Mouse (Mus musculus): Measurements from ENCODE around the gene Timeless. TPM values are rescaled to one million over a fixed set of nuclear protein-coding genes. Genes with fewer than 3 reads are reported as not detected.

Gene Timeless
- polyA plus RNA-seq, 1 experiment from 2014 or later, result 15.6 TPM

- H3K27ac ChIP-seq (ENCODE audit: low read length), result no peak overlapping the region
- no peak overlapping the region for H3K9ac ChIP-seq (ENCODE audit: low read depth, low read length)
- H3K4me2 ChIP-seq (ENCODE audit: low read length), result no peak overlapping the region
- H3K9me3 ChIP-seq (replicated peaks; ENCODE audit: control insufficient read depth, low read length, poor library complexity, severe bottlenecking), result no peaks in the 10 kb centered on the region
- no peak overlapping the region for H3K4me3 ChIP-seq (ENCODE audit: low read depth, low read length)
- 94% methylated on average over 4 of the region's 4 CpGs for WGBS
- H3K36me3 ChIP-seq (ENCODE audit: control insufficient read depth, insufficient read depth, low read length), result 0 out of 2 replicates have a peak, but pooled peaks cover 4% of the 10 kb centered on the region
- no peaks in the 10 kb centered on the region; the same call in 1 of the 2 replicates for H3K4me1 ChIP-seq (ENCODE audit: control insufficient read depth, insufficient read depth, low read length)
- no peak for ATAC-seq
- H3K27me3 ChIP-seq (ENCODE audit: control insufficient read depth, insufficient read depth, low read depth, low read length), result no peaks in the 10 kb centered on the region
Measured at GRCm38 (mm10) chr10:128239140-128239539, 7.3 kb downstream of the Timeless start.

- Histone ChIP-seq H3K4me1 (ENCODE audit: control insufficient read depth, insufficient read depth, low read length) (no peaks in the 10 kb centered on the region; the same call in 1 of the 2 replicates), H3K27ac (ENCODE audit: low read length) (no peak overlapping the region), H3K9me3 (replicated peaks; ENCODE audit: control insufficient read depth, low read length, poor library complexity, severe bottlenecking) (no peaks in the 10 kb centered on the region), H3K4me3 (ENCODE audit: low read depth, low read length) (no peak overlapping the region), H3K27me3 (ENCODE audit: control insufficient read depth, insufficient read depth, low read depth, low read length) (no peaks in the 10 kb centered on the region), H3K9ac (ENCODE audit: low read depth, low read length) (no peak overlapping the region), H3K36me3 (ENCODE audit: control insufficient read depth, insufficient read depth, low read length) (0 out of 2 replicates have a peak, but pooled peaks cover 4% of the 10 kb centered on the region), H3K4me2 (ENCODE audit: low read length) (no peak overlapping the region)
- 95% methylated on average over 18 of the region's 18 CpGs for WGBS
- no peak for ATAC-seq
Measured at GRCm38 (mm10) chr10:128240131-128240530, 8.3 kb downstream of the Timeless start.

DNA sequence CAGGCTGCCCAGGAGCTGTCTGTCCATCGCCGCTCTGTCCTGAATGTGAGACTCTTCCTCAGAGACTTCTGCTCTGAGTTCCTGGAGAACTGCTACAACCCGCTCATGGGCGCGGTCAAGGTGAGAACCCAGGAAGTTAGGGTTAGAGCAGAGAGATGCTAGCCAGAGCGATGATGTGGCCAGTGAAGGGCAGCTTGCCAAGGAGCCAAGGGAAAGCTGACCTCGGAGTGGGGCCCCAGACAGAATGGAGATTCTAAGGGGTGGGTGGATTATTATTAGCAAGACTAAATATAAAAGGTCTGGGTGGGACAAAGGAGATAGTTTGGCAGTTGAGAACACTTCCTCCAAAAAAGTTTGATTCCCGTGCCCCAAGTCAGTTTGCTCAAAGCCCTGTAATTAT lies 11.4 kb downstream of the Timeless start:
- peaks cover 9% of the 10 kb centered on the region; the same call in 1 of the 2 replicates for H3K36me3 ChIP-seq (ENCODE audit: control insufficient read depth, insufficient read depth, low read length)
- H3K27ac ChIP-seq (ENCODE audit: low read length), result no peak overlapping the region
- 88% methylated on average over 8 of the region's 8 CpGs for WGBS
- H3K4me2 ChIP-seq (ENCODE audit: low read length), result no peak overlapping the region
- H3K9me3 ChIP-seq (replicated peaks; ENCODE audit: control insufficient read depth, low read length, poor library complexity, severe bottlenecking), result no peaks in the 10 kb centered on the region
- no peaks in the 10 kb centered on the region for H3K4me1 ChIP-seq (ENCODE audit: control insufficient read depth, insufficient read depth, low read length)
- H3K4me3 ChIP-seq (ENCODE audit: low read depth, low read length), result no peak overlapping the region
- ATAC-seq, result no peak
- H3K27me3 ChIP-seq (ENCODE audit: control insufficient read depth, insufficient read depth, low read depth, low read length), result no peaks in the 10 kb centered on the region
- H3K9ac ChIP-seq (ENCODE audit: low read depth, low read length), result no peak overlapping the region

DNA sequence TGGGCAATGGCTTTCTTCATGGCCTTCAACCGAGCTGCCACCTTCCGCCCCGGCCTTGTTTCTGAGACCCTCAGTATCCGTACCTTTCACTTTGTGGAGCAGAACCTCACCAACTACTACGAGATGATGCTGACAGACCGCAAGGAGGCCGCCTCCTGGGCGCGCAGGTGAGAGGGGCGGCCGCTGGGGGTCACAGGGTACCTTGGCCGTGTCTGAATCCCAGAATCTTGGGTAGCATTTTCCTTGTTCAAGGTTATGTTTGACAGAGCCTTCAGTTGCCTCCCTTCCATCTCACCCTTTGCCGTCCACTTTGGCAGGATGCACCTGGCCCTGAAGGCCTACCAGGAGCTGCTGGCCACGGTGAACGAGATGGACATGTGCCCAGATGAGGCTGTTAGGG lies 12.3 kb downstream of the Timeless start:
- Histone ChIP-seq H3K9ac (ENCODE audit: low read depth, low read length) (no peak overlapping the region), H3K27ac (ENCODE audit: low read length) (no peak overlapping the region), H3K36me3 (ENCODE audit: control insufficient read depth, insufficient read depth, low read length) (peaks cover 9% of the 10 kb centered on the region; the same call in 1 of the 2 replicates), H3K9me3 (replicated peaks; ENCODE audit: control insufficient read depth, low read length, poor library complexity, severe bottlenecking) (no peaks in the 10 kb centered on the region), H3K27me3 (ENCODE audit: control insufficient read depth, insufficient read depth, low read depth, low read length) (no peaks in the 10 kb centered on the region), H3K4me3 (ENCODE audit: low read depth, low read length) (no peak overlapping the region), H3K4me2 (ENCODE audit: low read length) (no peak overlapping the region), H3K4me1 (ENCODE audit: control insufficient read depth, insufficient read depth, low read length) (no peaks in the 10 kb centered on the region)
- 97% methylated on average over 15 of the region's 15 CpGs for WGBS
- no peak for ATAC-seq

GRCm38 (mm10) chr10:128247020-128247732 lies 15.3 kb downstream of the Timeless start:
- Histone ChIP-seq H3K27ac (ENCODE audit: low read length) (0 out of 2 replicates have a peak overlapping the region, but pooled peaks have one; percentile 7), H3K9me3 (replicated peaks; ENCODE audit: control insufficient read depth, low read length, poor library complexity, severe bottlenecking) (no peaks in the 10 kb centered on the region), H3K4me1 (ENCODE audit: control insufficient read depth, insufficient read depth, low read length) (no peaks in the 10 kb centered on the region), H3K36me3 (ENCODE audit: control insufficient read depth, insufficient read depth, low read length) (peaks cover 22% of the 10 kb centered on the region), H3K4me3 (ENCODE audit: low read depth, low read length) (no peak overlapping the region), H3K9ac (ENCODE audit: low read depth, low read length) (no peak overlapping the region), H3K4me2 (ENCODE audit: low read length) (no peak overlapping the region), H3K27me3 (ENCODE audit: control insufficient read depth, insufficient read depth, low read depth, low read length) (no peaks in the 10 kb centered on the region)
- WGBS, result 91% methylated on average over 17 of the region's 17 CpGs
- no peak for ATAC-seq

DNA sequence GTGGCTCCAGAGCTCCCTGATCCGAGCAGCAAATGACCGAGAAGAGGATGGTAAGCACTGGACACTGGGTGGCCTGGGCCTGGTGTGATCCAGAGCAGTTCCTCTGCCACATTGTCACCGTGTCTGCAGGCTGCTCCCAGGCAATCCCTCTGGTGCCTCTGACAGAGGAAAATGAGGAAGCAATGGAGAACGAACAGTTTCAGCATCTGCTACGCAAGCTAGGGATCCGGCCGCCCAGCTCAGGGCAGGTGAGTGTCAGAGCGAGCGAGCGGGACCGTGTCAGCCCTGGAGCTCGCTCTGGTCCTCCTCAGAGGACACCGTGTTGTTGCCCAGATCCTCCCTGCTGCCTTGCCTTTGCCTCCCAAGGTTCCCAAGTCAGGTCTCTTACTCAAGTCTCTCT lies 18.7 kb downstream of the Timeless start:
- Histone ChIP-seq H3K27ac (ENCODE audit: low read length) (no peak overlapping the region), H3K27me3 (ENCODE audit: control insufficient read depth, insufficient read depth, low read depth, low read length) (no peaks in the 10 kb centered on the region), H3K36me3 (ENCODE audit: control insufficient read depth, insufficient read depth, low read length) (peaks cover 19% of the 10 kb centered on the region), H3K4me3 (ENCODE audit: low read depth, low read length) (no peak overlapping the region), H3K4me1 (ENCODE audit: control insufficient read depth, insufficient read depth, low read length) (no peaks in the 10 kb centered on the region), H3K9ac (ENCODE audit: low read depth, low read length) (no peak overlapping the region), H3K4me2 (ENCODE audit: low read length) (no peak overlapping the region), H3K9me3 (replicated peaks; ENCODE audit: control insufficient read depth, low read length, poor library complexity, severe bottlenecking) (no peaks in the 10 kb centered on the region)
- 85% methylated on average over 9 of the region's 13 CpGs for WGBS
- ATAC-seq, result no peak

DNA sequence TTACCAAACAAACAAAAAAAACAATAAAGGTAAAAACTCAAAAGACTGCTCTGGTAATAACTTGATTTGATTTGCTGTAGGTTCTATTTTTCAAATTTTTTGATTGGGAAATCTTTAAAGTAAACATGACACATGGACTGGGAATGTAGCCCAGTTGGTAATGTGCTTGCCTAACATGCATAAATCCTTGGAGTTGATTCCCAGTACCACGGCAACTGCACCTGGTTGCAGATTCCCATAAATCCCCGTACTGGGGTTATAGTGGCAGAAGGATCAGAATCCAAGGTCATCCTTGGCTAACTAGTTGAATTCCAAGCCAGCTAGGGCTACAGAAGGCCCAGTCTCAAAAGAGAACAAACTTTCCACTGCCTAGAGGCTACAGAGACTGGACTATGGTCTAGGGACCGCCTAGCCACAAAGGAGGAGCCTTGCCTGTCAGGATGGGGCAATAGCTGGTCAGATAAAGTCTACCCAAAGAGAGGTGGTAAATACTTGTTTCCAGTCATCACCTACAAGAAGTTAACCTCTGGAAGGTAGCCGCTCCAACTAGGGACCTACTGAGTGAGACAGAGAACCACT lies 21.9 kb downstream of the Timeless start, which contains the start of gene Apon:
Gene Apon (plus strand): TSS at position 420 of the 579 bp plus-strand sequence.
- 87% methylated on average over 4 of the region's 4 CpGs for WGBS
- H3K4me1 ChIP-seq (ENCODE audit: control insufficient read depth, insufficient read depth, low read length), result no peaks in the 10 kb centered on the region

GRCm38 (mm10) chr10:128255925-128256324 lies 24.1 kb downstream of the Timeless start:
- Histone ChIP-seq H3K36me3 (ENCODE audit: control insufficient read depth, insufficient read depth, low read length) (no peaks in the 10 kb centered on the region), H3K4me2 (ENCODE audit: low read length) (no peak overlapping the region), H3K4me1 (ENCODE audit: control insufficient read depth, insufficient read depth, low read length) (no peaks in the 10 kb centered on the region), H3K9ac (ENCODE audit: low read depth, low read length) (no peak overlapping the region), H3K4me3 (ENCODE audit: low read depth, low read length) (no peak overlapping the region), H3K9me3 (replicated peaks; ENCODE audit: control insufficient read depth, low read length, poor library complexity, severe bottlenecking) (no peaks in the 10 kb centered on the region), H3K27ac (ENCODE audit: low read length) (no peak overlapping the region), H3K27me3 (ENCODE audit: control insufficient read depth, insufficient read depth, low read depth, low read length) (no peaks in the 10 kb centered on the region)
- ATAC-seq, result no peak
- WGBS, result 91% methylated on average over 8 of the region's 8 CpGs

More for the DNA sequence above, 21.9 kb downstream of the Timeless start, which contains the start of gene Apon:
- H3K4me3 ChIP-seq (ENCODE audit: low read depth, low read length), result no peak within 1 kb of the TSS
- peaks cover 13% of the 10 kb centered on the region for H3K36me3 ChIP-seq (ENCODE audit: control insufficient read depth, insufficient read depth, low read length)
- no peak for ATAC-seq
- H3K4me2 ChIP-seq (ENCODE audit: low read length), result no peak within 1 kb of the TSS
- H3K27ac ChIP-seq (ENCODE audit: low read length), result no peak within 1 kb of the TSS
- H3K9me3 ChIP-seq (replicated peaks; ENCODE audit: control insufficient read depth, low read length, poor library complexity, severe bottlenecking), result no peaks in the 10 kb centered on the region
- H3K27me3 ChIP-seq (ENCODE audit: control insufficient read depth, insufficient read depth, low read depth, low read length), result no peaks in the 10 kb centered on the region
- no peak within 1 kb of the TSS for H3K9ac ChIP-seq (ENCODE audit: low read depth, low read length)

GRCm38 (mm10) chr10:128256328-128256727 lies 24.5 kb downstream of the Timeless start:
- Histone ChIP-seq H3K4me1 (ENCODE audit: control insufficient read depth, insufficient read depth, low read length) (no peaks in the 10 kb centered on the region), H3K4me3 (ENCODE audit: low read depth, low read length) (no peak overlapping the region), H3K9ac (ENCODE audit: low read depth, low read length) (no peak overlapping the region), H3K27me3 (ENCODE audit: control insufficient read depth, insufficient read depth, low read depth, low read length) (no peaks in the 10 kb centered on the region), H3K36me3 (ENCODE audit: control insufficient read depth, insufficient read depth, low read length) (no peaks in the 10 kb centered on the region), H3K27ac (ENCODE audit: low read length) (no peak overlapping the region), H3K4me2 (ENCODE audit: low read length) (no peak overlapping the region), H3K9me3 (replicated peaks; ENCODE audit: control insufficient read depth, low read length, poor library complexity, severe bottlenecking) (no peaks in the 10 kb centered on the region)
- WGBS, result 93% methylated on average over 8 of the region's 8 CpGs
- no peak for ATAC-seq
